Mouse (Mus musculus) lung, adult 2 months (tissue): Measurements from ENCODE around the gene Ddx42. TPM values are rescaled to one million over a fixed set of nuclear protein-coding genes. Genes with fewer than 3 reads are reported as not detected.

Source experiments
- DNase-seq: peaks from one replicate; pipeline ENCODE4 v3.0.0; 2022
- H3K4me1 ChIP-seq: fragments of 200-500 bp; 2 replicates; pipeline ENCODE4 v1.6.1; 2011; ENCODE audit warnings: low read length; ENCODE audit not compliant: control insufficient read depth, insufficient read depth
- H3K4me3 ChIP-seq: fragments of 200-500 bp; replicated peaks from 2 replicates; pipeline ENCODE3; 2011; ENCODE audit warnings: low read depth, mild to moderate bottlenecking, control low read depth, low read length; ENCODE audit errors: extremely low read depth
- CTCF ChIP-seq: fragments of 200-500 bp; IDR thresholded peaks from 2 replicates; pipeline ENCODE4 v1.5.1; 2011; ENCODE audit warnings: mild to moderate bottlenecking, low read length, control low read depth; ENCODE audit not compliant: insufficient read depth
- POLR2A ChIP-seq: fragments of 200-500 bp; IDR thresholded peaks from 2 replicates; pipeline ENCODE4 v1.6.1; 2011; ENCODE audit warnings: low read depth, mild to moderate bottlenecking, control low read depth, low read length, borderline replicate concordance; ENCODE audit errors: extremely low read depth
- WGBS: fragments of 180-500 bp; shearing (Covaris S2); methylation state at CpG from one replicate; pipeline ENCODE4 v1.1.7; 2018; 5-methylcytosine and 5-hydroxymethylcytosine counted together
- polyA plus RNA-seq: library from polyadenylated mRNA; depleted of rRNA; stranded (reverse); fragments of >200 nt; gene quantifications from 2 replicates; pipeline ENCODE4 v1.2.3, GENCODE M21; 2012; rRNA removed

Ddx42 gene
- polyA plus RNA-seq: 8.8 and 13.3 TPM in 2 replicates

GRCm38 (mm10) chr11:106216730-106217490, at the start of gene Ddx42:
Gene Ddx42, plus strand, starts transcription at chr11:106216926.
- Histone ChIP-seq H3K4me3 (peak within 1 kb of the TSS; percentile 93), H3K4me1 (peaks cover 5% of the 10 kb centered on the region)
- peak; percentile 87 for DNase-seq
- under 1% methylated on average over 70 of the region's 70 CpGs for WGBS
- TF ChIP-seq POLR2A: peak; percentile 66; the same call in 1 of the 2 replicates
- TF ChIP-seq CTCF: no peak

- TF ChIP-seq CTCF (no peak), POLR2A (no peak)
- Histone ChIP-seq H3K4me1 (peaks cover 15% of the 10 kb centered on the region; the same call in 1 of the 2 replicates), H3K4me3 (no peak overlapping the region)
- 63% methylated on average over 5 of the region's 5 CpGs for WGBS
- no peak for DNase-seq
Observed at GRCm38 (mm10) chr11:106167435-106167834, 49.3 kb upstream of the Ddx42 start.

GRCm38 (mm10) chr11:106170807-106171206, 45.9 kb upstream of the Ddx42 start:
- no peak overlapping the region for H3K4me3 ChIP-seq
- DNase-seq: no peak
- TF ChIP-seq CTCF (peak; percentile 22; the same call in 1 of the 2 replicates), POLR2A (no peak)
- H3K4me1 ChIP-seq: no peaks in the 10 kb centered on the region
- 77% methylated on average over 7 of the region's 7 CpGs for WGBS

GRCm38 (mm10) chr11:106173228-106173627, 43.5 kb upstream of the Ddx42 start:
- TF ChIP-seq POLR2A: no peak
- no peak for TF ChIP-seq CTCF
- no peak overlapping the region for H3K4me3 ChIP-seq
- H3K4me1 ChIP-seq: no peaks in the 10 kb centered on the region
- no peak for DNase-seq
- 86% methylated on average over 2 of the region's 2 CpGs for WGBS

- H3K4me1 ChIP-seq: peaks cover 2% of the 10 kb centered on the region; the same call in 1 of the 2 replicates
- no peak for DNase-seq
- WGBS: 81% methylated on average over 5 of the region's 5 CpGs
- no peak overlapping the region for H3K4me3 ChIP-seq
- TF ChIP-seq CTCF: no peak
- no peak for TF ChIP-seq POLR2A
Observed at GRCm38 (mm10) chr11:106174372-106174771, 42.4 kb upstream of the Ddx42 start.

- no peak for TF ChIP-seq CTCF
- WGBS: 51% methylated on average over 3 of the region's 3 CpGs
Observed at GRCm38 (mm10) chr11:106175081-106175480, 41.6 kb upstream of the Ddx42 start.

GRCm38 (mm10) chr11:106176372-106176771, 40.4 kb upstream of the Ddx42 start:
- H3K4me1 ChIP-seq: peaks cover 5% of the 10 kb centered on the region; the same call in 1 of the 2 replicates
- TF ChIP-seq CTCF (no peak), POLR2A (no peak)
- H3K4me3 ChIP-seq: no peak overlapping the region
- DNase-seq: no peak
- WGBS: 71% methylated on average over 5 of the region's 5 CpGs

More at GRCm38 (mm10) chr11:106175081-106175480, 41.6 kb upstream of the Ddx42 start:
- Histone ChIP-seq H3K4me1 (peaks cover 2% of the 10 kb centered on the region; the same call in 1 of the 2 replicates), H3K4me3 (no peak overlapping the region)
- no peak for DNase-seq

GRCm38 (mm10) chr11:106178036-106178782, 38.5 kb upstream of the Ddx42 start:
- H3K4me1 ChIP-seq: peaks cover 5% of the 10 kb centered on the region; the same call in 1 of the 2 replicates
- H3K4me3 ChIP-seq: no peak overlapping the region
- no peak for TF ChIP-seq CTCF
- TF ChIP-seq POLR2A: no peak
- no peak for DNase-seq
- 55% methylated on average over 5 of the region's 5 CpGs for WGBS

- H3K4me1 ChIP-seq: peaks cover 5% of the 10 kb centered on the region; the same call in 1 of the 2 replicates
- TF ChIP-seq CTCF: no peak
- TF ChIP-seq POLR2A: no peak
- 61% methylated on average over 7 of the region's 7 CpGs for WGBS
- H3K4me3 ChIP-seq: no peak overlapping the region
- no peak for DNase-seq
Observed at GRCm38 (mm10) chr11:106179711-106180448, 36.8 kb upstream of the Ddx42 start.
